Mouse (Mus musculus): Measurements from ENCODE around the gene Axl.

- TF ChIP-seq CTCF (conservative IDR thresholded peaks at IDR 0.05; ENCODE audit: insufficient read depth, insufficient read length, low read depth, low read length) (no peak), POLR2A (IDR thresholded peaks at IDR 0.05; ENCODE audit: low read depth, low read length) (no peak)
These were observed 12.5 kb upstream of the Axl start for GRCm38 (mm10) chr7:25801031-25801430.

All from kidney, adult 2 months (tissue).